Mouse (Mus musculus) adrenal gland, postnatal 14 days (tissue): ENCODE measurements around the gene Glcci1. TPM values are rescaled to one million over a fixed set of nuclear protein-coding genes. Genes with fewer than 3 reads are reported as not detected.
"Not testable (repeated sequence)": the region's sequence is repeated elsewhere in the genome, so short reads cannot be mapped to it uniquely, and the experiment has no call there.

Source experiments
- DNase-seq: peaks from one replicate; pipeline ENCODE4 v3.0.0; 2021; ENCODE audit warnings: mixed read lengths
- total RNA-seq: library from RNA; stranded (reverse); gene quantifications from 2 replicates; pipeline ENCODE4 v1.2.3, GENCODE M21; 2021

Glcci1 gene
- total RNA-seq, 1 experiment from 2014 or later: 28.1 TPM

GRCm38 (mm10) chr6:8495109-8495826 is 14.1 kb upstream of the Glcci1 start:
- no peak for DNase-seq

DNA sequence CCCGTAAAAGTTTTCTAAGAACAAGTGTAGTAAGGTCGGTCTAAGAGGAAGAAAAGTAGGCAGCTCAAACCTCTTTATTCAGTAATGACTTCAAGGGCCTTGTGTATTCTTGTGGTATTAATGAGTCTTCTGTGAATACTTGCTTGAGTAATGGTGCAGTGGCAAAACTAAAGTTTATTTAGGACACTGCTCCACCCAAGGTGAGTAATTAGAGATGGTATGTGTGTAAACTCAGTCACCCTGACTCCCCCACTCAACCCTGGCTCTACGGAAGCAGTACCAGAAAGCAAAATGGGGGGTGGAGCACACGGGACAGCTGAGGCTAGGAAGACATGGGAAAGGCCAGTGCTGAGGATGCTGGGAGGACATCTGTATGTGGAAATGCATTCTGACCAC is 13.6 kb upstream of the Glcci1 start:
- no peak for DNase-seq

DNA sequence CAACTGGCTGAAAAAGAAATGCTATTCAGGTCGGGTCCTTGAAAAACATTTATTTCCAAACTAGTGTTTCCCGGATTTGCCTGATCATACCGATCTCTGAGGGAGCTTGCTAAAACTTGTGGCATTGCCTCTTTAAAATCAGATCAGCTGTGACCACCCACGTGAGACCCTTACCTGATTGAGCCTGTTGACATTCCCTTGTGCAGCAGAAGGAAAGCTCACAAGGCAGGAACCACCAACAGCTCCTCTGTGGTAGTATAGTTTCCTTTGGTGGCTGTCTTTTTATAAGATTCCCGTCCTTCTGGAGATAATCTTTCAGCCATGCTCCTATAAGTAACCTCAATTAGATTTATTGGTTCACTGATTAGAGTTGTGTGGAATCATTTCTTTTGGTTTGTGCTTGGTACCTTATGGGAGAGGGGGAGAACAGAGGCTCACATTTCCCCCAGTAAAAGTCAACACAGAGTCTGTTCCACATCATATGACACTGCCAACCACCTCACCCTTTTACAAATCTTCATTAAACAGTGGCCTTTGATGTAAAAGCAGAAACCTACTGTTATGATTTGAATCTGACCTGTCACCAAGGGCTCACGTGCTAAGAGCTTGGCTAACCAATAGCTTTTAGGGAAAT is 12.0 kb upstream of the Glcci1 start:
- DNase-seq: no peak

- no peak for DNase-seq
Measured at GRCm38 (mm10) chr6:8497868-8498257, 11.5 kb upstream of the Glcci1 start.

- no peak for DNase-seq
Measured at GRCm38 (mm10) chr6:8498961-8499360, 10.4 kb upstream of the Glcci1 start.

- DNase-seq: no peak
Measured at GRCm38 (mm10) chr6:8503953-8504352, 5.4 kb upstream of the Glcci1 start.

- DNase-seq: no peak
Measured at GRCm38 (mm10) chr6:8504521-8505228, 4.7 kb upstream of the Glcci1 start.

GRCm38 (mm10) chr6:8506631-8507030 is 2.8 kb upstream of the Glcci1 start:
- DNase-seq: no peak

- DNase-seq: peak; percentile 99
Measured at GRCm38 (mm10) chr6:8508883-8509536, 390 bp upstream of the Glcci1 start.

- DNase-seq: peak; percentile 70
Measured at GRCm38 (mm10) chr6:8509961-8510863, 812 bp downstream of the Glcci1 start.

DNA sequence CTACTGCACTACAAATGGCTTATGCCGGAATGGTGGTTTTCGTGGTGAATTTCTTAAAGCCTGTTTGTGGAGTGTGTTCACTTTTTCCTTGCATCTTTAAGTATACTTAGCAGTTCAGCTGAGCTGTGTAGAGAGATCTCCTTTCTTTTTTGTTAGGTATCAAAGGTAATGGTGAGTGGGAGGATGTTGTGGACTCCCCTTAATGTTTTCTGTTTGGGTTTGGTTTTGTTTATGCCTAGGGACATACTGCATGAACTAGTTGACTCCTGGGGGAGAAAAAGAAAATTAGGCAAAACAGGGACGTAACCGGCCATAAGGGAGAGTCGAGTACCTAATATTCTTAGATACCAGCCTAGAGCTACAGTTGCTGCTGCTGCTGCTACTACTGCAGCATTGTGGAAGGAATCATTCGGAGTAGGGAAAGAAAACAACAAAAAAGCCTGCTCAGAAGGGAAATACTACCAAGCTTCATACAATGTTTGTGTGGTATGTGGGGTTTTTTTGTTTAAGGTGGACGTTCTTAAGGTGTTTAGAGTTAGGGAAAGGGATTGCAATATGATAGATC is 1.5 kb downstream of the Glcci1 start:
- no peak for DNase-seq

GRCm38 (mm10) chr6:8511447-8511846 is 2.0 kb downstream of the Glcci1 start:
- no peak for DNase-seq

- no peak for DNase-seq
Measured at GRCm38 (mm10) chr6:8512416-8512815, 3.0 kb downstream of the Glcci1 start.

GRCm38 (mm10) chr6:8519687-8520086 is 10.3 kb downstream of the Glcci1 start:
- no peak for DNase-seq

DNA sequence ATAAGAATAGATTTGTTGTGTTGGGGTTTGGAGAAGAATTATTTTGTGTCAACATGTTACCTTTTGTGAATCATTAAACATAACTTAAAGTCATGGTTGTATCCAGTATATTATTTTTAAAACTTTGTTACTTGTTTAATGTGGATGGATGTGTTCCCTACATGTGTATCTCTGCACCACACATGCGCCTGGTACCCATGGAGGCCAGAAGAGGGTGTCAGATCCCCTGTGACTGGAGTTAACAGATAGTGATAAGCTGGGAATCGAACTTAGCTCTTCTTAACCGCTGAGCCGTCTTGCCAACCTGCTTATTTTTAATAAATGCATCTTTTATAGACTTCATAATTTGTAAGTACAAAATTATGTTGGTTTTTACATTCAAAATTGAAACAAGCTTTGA is 11.8 kb downstream of the Glcci1 start:
- no peak for DNase-seq

GRCm38 (mm10) chr6:8524717-8525116 is 15.3 kb downstream of the Glcci1 start:
- no peak for DNase-seq

GRCm38 (mm10) chr6:8531104-8531894 is 21.9 kb downstream of the Glcci1 start:
- no peak for DNase-seq

GRCm38 (mm10) chr6:8536944-8537343 is 27.5 kb downstream of the Glcci1 start:
- DNase-seq: no peak

- not testable (repeated sequence) for DNase-seq
Measured at GRCm38 (mm10) chr6:8541531-8541930, 32.1 kb downstream of the Glcci1 start.

- DNase-seq: no peak
Measured at GRCm38 (mm10) chr6:8544822-8545221, 35.4 kb downstream of the Glcci1 start.

DNA sequence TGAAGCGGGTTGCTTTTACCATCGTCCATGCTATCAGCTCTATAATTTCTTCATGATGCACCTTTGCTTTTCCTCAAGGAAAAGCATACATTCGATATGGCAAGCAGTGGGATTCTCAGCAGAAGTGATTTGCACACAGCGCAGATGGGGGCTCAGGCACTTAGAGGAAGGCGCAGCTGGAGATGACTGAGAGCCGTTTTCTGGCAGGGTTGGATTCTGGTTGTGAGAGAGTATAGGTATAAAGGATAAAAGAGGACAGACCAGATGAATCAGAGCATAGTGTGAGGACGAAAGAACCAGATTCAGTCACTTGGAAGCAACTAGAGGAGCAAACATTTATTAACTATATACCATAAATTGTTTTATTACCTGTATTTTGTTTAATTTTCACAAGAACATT is 36.4 kb downstream of the Glcci1 start:
- DNase-seq: no peak
